Mouse (Mus musculus): ENCODE measurements at regions not wholly inside any gene's neighbourhood (a gene's known extent, or its start where the extent isn't known, plus 50 kb on each side); places are given as distances from the start of the nearest gene placed in this dataset.

- Histone ChIP-seq H3K9me3 (ENCODE audit: control insufficient read depth, low read length) (no peaks in the 10 kb centered on the region), H3K27me3 (ENCODE audit: control insufficient read depth, insufficient read depth, low read length) (no peaks in the 10 kb centered on the region)
- ATAC-seq (ENCODE audit: insufficient read depth), result no peak
Measured at GRCm38 (mm10) chr1:63854794-63855193, 85.7 kb upstream of the 4933402D24Rik start.

GRCm38 (mm10) chr1:63851476-63852094, 82.5 kb upstream of the 4933402D24Rik start:
- no peak for TF ChIP-seq CTCF (IDR thresholded peaks at IDR 0.05; ENCODE audit: low read depth)
- TF ChIP-seq EP300 (IDR thresholded peaks at IDR 0.05; ENCODE audit: low read depth), result no peak
- Histone ChIP-seq H3K4me1 (replicated peaks; ENCODE audit: control insufficient read depth in 2 of 2, insufficient read depth in 2 of 2, low read length in 1 of 2) (no peaks in the 10 kb centered on the region), H3K9me3 (ENCODE audit: control insufficient read depth, low read length) (no peaks in the 10 kb centered on the region), H3K27ac (no peak overlapping the region), H3K27me3 (ENCODE audit: control insufficient read depth, insufficient read depth, low read length) (no peaks in the 10 kb centered on the region), H3K9ac (replicated peaks) (no peak overlapping the region), H3K4me2 (ENCODE audit: low read depth) (no peak overlapping the region), H3K36me3 (replicated peaks; ENCODE audit: control insufficient read depth, insufficient read depth, low read depth) (no peaks in the 10 kb centered on the region), H3K4me3 (ENCODE audit: insufficient read depth in 1 of 2, low read depth in 2 of 2, low read length in 2 of 2) (no peak overlapping the region)
- ATAC-seq (ENCODE audit: insufficient read depth) (no peak), DNase-seq (ENCODE audit: low read depth in 3 of 3, low spot score in 3 of 3) (no peak)
- 70% methylated on average over 4 of the region's 4 CpGs for WGBS (ENCODE audit: insufficient replicate concordance)

More at GRCm38 (mm10) chr1:63854794-63855193, 85.7 kb upstream of the 4933402D24Rik start:
- TF ChIP-seq CTCF (IDR thresholded peaks at IDR 0.05; ENCODE audit: low read depth), result peak; percentile 39; the same call in 1 of the 2 replicates
- no peak for TF ChIP-seq EP300 (IDR thresholded peaks at IDR 0.05; ENCODE audit: low read depth)
- Histone ChIP-seq H3K4me2 (ENCODE audit: low read depth) (no peak overlapping the region), H3K4me1 (replicated peaks; ENCODE audit: control insufficient read depth in 2 of 2, insufficient read depth in 2 of 2, low read length in 1 of 2) (no peaks in the 10 kb centered on the region), H3K27ac (no peak overlapping the region), H3K4me3 (ENCODE audit: insufficient read depth in 1 of 2, low read depth in 2 of 2, low read length in 2 of 2) (no peak overlapping the region), H3K36me3 (replicated peaks; ENCODE audit: control insufficient read depth, insufficient read depth, low read depth) (no peaks in the 10 kb centered on the region), H3K9ac (replicated peaks) (no peak overlapping the region)
- 46% methylated on average over 3 of the region's 3 CpGs for WGBS (ENCODE audit: insufficient replicate concordance)
- DNase-seq (ENCODE audit: low read depth in 3 of 3, low spot score in 3 of 3), result no peak

GRCm38 (mm10) chr1:63850262-63850661, 81.2 kb upstream of the 4933402D24Rik start:
- no peak overlapping the region for H3K4me2 ChIP-seq (ENCODE audit: low read depth)
- WGBS (ENCODE audit: insufficient replicate concordance), result 48% methylated on average over 3 of the region's 3 CpGs
- ATAC-seq (ENCODE audit: insufficient read depth), result no peak

GRCm38 (mm10) chr1:63828174-63828844, 59.2 kb upstream of the 4933402D24Rik start:
- H3K36me3 ChIP-seq (replicated peaks; ENCODE audit: control insufficient read depth, insufficient read depth, low read depth), result no peaks in the 10 kb centered on the region
- no peaks in the 10 kb centered on the region for H3K9me3 ChIP-seq (ENCODE audit: control insufficient read depth, low read length)
- H3K4me2 ChIP-seq (ENCODE audit: low read depth), result no peak overlapping the region
- no peak overlapping the region for H3K9ac ChIP-seq (replicated peaks)
- ATAC-seq (ENCODE audit: insufficient read depth) (no peak), DNase-seq (ENCODE audit: low read depth in 3 of 3, low spot score in 3 of 3) (no peak)
- WGBS (ENCODE audit: insufficient replicate concordance), result 72% methylated on average over 5 of the region's 5 CpGs
- no peak overlapping the region for H3K27ac ChIP-seq
- TF ChIP-seq EP300 (IDR thresholded peaks at IDR 0.05; ENCODE audit: low read depth), result no peak
- no peak for TF ChIP-seq CTCF (IDR thresholded peaks at IDR 0.05; ENCODE audit: low read depth)
- H3K27me3 ChIP-seq (ENCODE audit: control insufficient read depth, insufficient read depth, low read length), result no peaks in the 10 kb centered on the region
- H3K4me1 ChIP-seq (replicated peaks; ENCODE audit: control insufficient read depth in 2 of 2, insufficient read depth in 2 of 2, low read length in 1 of 2), result no peaks in the 10 kb centered on the region
- no peak overlapping the region for H3K4me3 ChIP-seq (ENCODE audit: insufficient read depth in 1 of 2, low read depth in 2 of 2, low read length in 2 of 2)

More at GRCm38 (mm10) chr1:63850262-63850661, 81.2 kb upstream of the 4933402D24Rik start:
- TF ChIP-seq CTCF (IDR thresholded peaks at IDR 0.05; ENCODE audit: low read depth), result no peak
- TF ChIP-seq EP300 (IDR thresholded peaks at IDR 0.05; ENCODE audit: low read depth), result no peak
- H3K9me3 ChIP-seq (ENCODE audit: control insufficient read depth, low read length), result no peaks in the 10 kb centered on the region
- no peaks in the 10 kb centered on the region for H3K4me1 ChIP-seq (replicated peaks; ENCODE audit: control insufficient read depth in 2 of 2, insufficient read depth in 2 of 2, low read length in 1 of 2)
- H3K9ac ChIP-seq (replicated peaks), result no peak overlapping the region
- H3K36me3 ChIP-seq (replicated peaks; ENCODE audit: control insufficient read depth, insufficient read depth, low read depth), result no peaks in the 10 kb centered on the region
- no peaks in the 10 kb centered on the region for H3K27me3 ChIP-seq (ENCODE audit: control insufficient read depth, insufficient read depth, low read length)
- DNase-seq (ENCODE audit: low read depth in 3 of 3, low spot score in 3 of 3), result no peak
- H3K27ac ChIP-seq, result no peak overlapping the region
- no peak overlapping the region for H3K4me3 ChIP-seq (ENCODE audit: insufficient read depth in 1 of 2, low read depth in 2 of 2, low read length in 2 of 2)

GRCm38 (mm10) chr1:63820614-63821270, 51.7 kb upstream of the 4933402D24Rik start:
- DNase-seq (ENCODE audit: low read depth in 3 of 3, low spot score in 3 of 3) (no peak), ATAC-seq (ENCODE audit: insufficient read depth) (no peak)
- no peak overlapping the region for H3K4me3 ChIP-seq (ENCODE audit: insufficient read depth in 1 of 2, low read depth in 2 of 2, low read length in 2 of 2)
- no peak overlapping the region for H3K4me2 ChIP-seq (ENCODE audit: low read depth)
- 55% methylated on average over 4 of the region's 4 CpGs for WGBS (ENCODE audit: insufficient replicate concordance)
- no peak overlapping the region for H3K27ac ChIP-seq
- no peaks in the 10 kb centered on the region for H3K9me3 ChIP-seq (ENCODE audit: control insufficient read depth, low read length)
- TF ChIP-seq CTCF (IDR thresholded peaks at IDR 0.05; ENCODE audit: low read depth) (no peak), EP300 (IDR thresholded peaks at IDR 0.05; ENCODE audit: low read depth) (no peak)
- H3K9ac ChIP-seq (replicated peaks), result no peak overlapping the region
- H3K4me1 ChIP-seq (replicated peaks; ENCODE audit: control insufficient read depth in 2 of 2, insufficient read depth in 2 of 2, low read length in 1 of 2), result no peaks in the 10 kb centered on the region
- H3K27me3 ChIP-seq (ENCODE audit: control insufficient read depth, insufficient read depth, low read length), result no peaks in the 10 kb centered on the region
- no peaks in the 10 kb centered on the region for H3K36me3 ChIP-seq (replicated peaks; ENCODE audit: control insufficient read depth, insufficient read depth, low read depth)
